Mouse (Mus musculus): Measurements from ENCODE around the gene Gm47289. TPM values are rescaled to one million over a fixed set of nuclear protein-coding genes. Genes with fewer than 3 reads are reported as not detected.

Gm47289 gene
- not detected in 4 replicates for total RNA-seq (2023)

GRCm38 (mm10) chr9:119158861-119159260 is at the start of gene Gm47289:
Gene Gm47289, plus strand, starts transcription at chr9:119159161.

GRCm38 (mm10) chr9:119156278-119157201 is 2.4 kb upstream of the Gm47289 start, which contains the start of gene Acaa1b:
Gene Acaa1b, minus strand, starts transcription at chr9:119157093.

GRCm38 (mm10) chr9:119208998-119209397 is 50.0 kb downstream of the Gm47289 start, which contains the start of gene Slc22a13:
Gene Slc22a13, minus strand, starts transcription at chr9:119209098.

Other genes with a start within 250 kb of the Gm47289 start
- 0.22 TPM in 1 of 4 replicates, not detected in the others for gene Ctdspl, start 232.7 kb upstream of the Gm47289 start, total RNA-seq (2023)
- 1.2 to 6.7 TPM (median 3.5 TPM) in 4 replicates for gene Vill, start 106.4 kb upstream of the Gm47289 start, total RNA-seq (2023)
- not detected in 4 replicates for gene Plcd1, start 65.7 kb upstream of the Gm47289 start, total RNA-seq (2023)
- gene Dlec1, start 56.7 kb upstream of the Gm47289 start, total RNA-seq (2023), result 0.24 to 1.2 TPM in 2 of 4 replicates, not detected in the others
- gene Acaa1b, start 2.1 kb upstream of the Gm47289 start, total RNA-seq (2023), result 0.49 to 1.4 TPM (median 1.0 TPM) in 4 replicates
- 0.60 TPM in 1 of 4 replicates, not detected in the others for gene Slc22a13, start 49.9 kb downstream of the Gm47289 start, total RNA-seq (2023)
- gene Oxsr1, start 163.3 kb downstream of the Gm47289 start, total RNA-seq (2023), result 33.2 to 42.2 TPM (median 37.1 TPM) in 4 replicates
- gene Acaa1a, start 180.5 kb downstream of the Gm47289 start, total RNA-seq (2023), result 46.2 to 53.7 TPM (median 51.2 TPM) in 4 replicates
- gene Myd88, start 182.2 kb downstream of the Gm47289 start, total RNA-seq (2023), result 31.1 to 32.3 TPM (median 31.8 TPM) in 4 replicates
- gene Xylb, start 198.2 kb downstream of the Gm47289 start, total RNA-seq (2023), result 0.98 to 3.2 TPM (median 1.5 TPM) in 4 replicates
- gene Slc22a14, start 206.4 kb downstream of the Gm47289 start, total RNA-seq (2023), result not detected in 4 replicates
- gene Acvr2b, start 243.0 kb downstream of the Gm47289 start, total RNA-seq (2023), result 0.39 to 0.43 TPM in 2 of 4 replicates, not detected in the others

All from B cell, adult 62 days (primary cell).